Mouse (Mus musculus) kidney, postnatal 0 days (tissue): Measurements from ENCODE around the gene Iqcc. TPM values are rescaled to one million over a fixed set of nuclear protein-coding genes. Genes with fewer than 3 reads are reported as not detected.
A peak's percentile ranks its signal among the peaks of the same experiment; 100 is the strongest.

ENCODE experiments used
- ATAC-seq: fragments of 200-750 bp; cut with Nextera tagmentation; replicated peaks from 2 replicates; pipeline ENCODE4 v1.8.0; 2017; ENCODE audit warnings: low read depth, moderate number of reproducible peaks, moderate TSS enrichment, moderate library complexity; ENCODE audit not compliant: low FRiP score
- DNase-seq: peaks from one replicate; pipeline ENCODE4 v3.0.0-alpha.2; 2016; ENCODE audit warnings: low spot score
- H3K27ac ChIP-seq: fragments of 300-500 bp; sonication (generic); 2 replicates; pipeline ENCODE4 v1.5.1; 2014; ENCODE audit warnings: mild to moderate bottlenecking
- H3K27me3 ChIP-seq: fragments of 300-500 bp; sonication (generic); 2 replicates; pipeline ENCODE4 v1.6.1; 2014; ENCODE audit warnings: low read length, mixed read lengths; ENCODE audit not compliant: insufficient read depth
- H3K36me3 ChIP-seq: fragments of 300-500 bp; sonication (generic); 2 replicates; pipeline ENCODE4 v1.6.1; 2014; ENCODE audit warnings: low read length, mixed read lengths; ENCODE audit not compliant: insufficient read depth
- H3K4me1 ChIP-seq: fragments of 300-500 bp; sonication (generic); replicated peaks from 2 replicates; pipeline ENCODE4 v1.6.1; 2014; ENCODE audit warnings: antibody characterized with exemption, low read length, mixed read lengths; ENCODE audit not compliant: insufficient read depth
- H3K4me2 ChIP-seq: fragments of 300-500 bp; sonication (generic); 2 replicates; pipeline ENCODE4 v1.6.1; 2014; ENCODE audit warnings: mild to moderate bottlenecking, low read length, moderate library complexity, mixed read lengths
- H3K4me3 ChIP-seq: fragments of 300-500 bp; sonication (generic); replicated peaks from 2 replicates; pipeline ENCODE4 v1.5.1; 2014; ENCODE audit warnings: low read depth, low read length
- H3K9ac ChIP-seq: fragments of 300-500 bp; sonication (generic); 2 replicates; pipeline ENCODE4 v1.6.1; 2014; ENCODE audit warnings: low read depth, low read length
- H3K9me3 ChIP-seq: fragments of 300-500 bp; sonication (generic); replicated peaks from 2 replicates; pipeline ENCODE4 v1.6.1; 2016; ENCODE audit warnings: low read length, inconsistent platforms, mixed read lengths
- CTCF ChIP-seq: IDR thresholded peaks from 2 replicates; pipeline ENCODE4 v1.5.1; 2016; ENCODE audit warnings: antibody characterized with exemption, low read depth, mild to moderate bottlenecking, moderate library complexity
- WGBS: fragments of 180-500 bp; shearing (Covaris S2); extraction: QIAGEN DNeasy Blood & Tissue Kit; methylation state at CpG from one replicate; pipeline ENCODE4 v1.1.7; 2014; 5-methylcytosine and 5-hydroxymethylcytosine counted together
- polyA plus RNA-seq: library from polyadenylated mRNA; unstranded; fragments of >200 nt; fragmentation: Nextera tagmentation; extraction: Ambion mirVana; gene quantifications from 2 replicates; pipeline ENCODE4 v1.2.1, GENCODE M21; 2015

The Iqcc gene
- polyA plus RNA-seq, 1 experiment from 2014 or later: 31.6 TPM

- peak; percentile 71 for TF ChIP-seq CTCF
- Histone ChIP-seq H3K9ac (peak overlapping the region; percentile 35; the same call in 1 of the 2 replicates), H3K9me3 (no peaks in the 10 kb centered on the region), H3K27ac (0 out of 2 replicates have a peak overlapping the region, but pooled peaks have one; percentile 64), H3K36me3 (no peaks in the 10 kb centered on the region), H3K27me3 (no peaks in the 10 kb centered on the region), H3K4me1 (0 out of 2 replicates have a peak, but pooled peaks cover 4% of the 10 kb centered on the region), H3K4me3 (peak overlapping the region; percentile 21), H3K4me2 (peak overlapping the region; percentile 45)
- WGBS: 31% methylated on average over 21 of the region's 21 CpGs
- peak; percentile 47 for ATAC-seq
- peak; percentile 87 for DNase-seq
Measured at GRCm38 (mm10) chr4:129576863-129577491, 41.9 kb downstream of the Iqcc start.

- DNase-seq (peak; percentile 54), ATAC-seq (no peak)
- no peak for TF ChIP-seq CTCF
- Histone ChIP-seq H3K27me3 (no peaks in the 10 kb centered on the region), H3K4me2 (no peak overlapping the region), H3K4me3 (no peak overlapping the region), H3K36me3 (no peaks in the 10 kb centered on the region), H3K27ac (no peak overlapping the region), H3K4me1 (0 out of 2 replicates have a peak, but pooled peaks cover 4% of the 10 kb centered on the region), H3K9me3 (no peaks in the 10 kb centered on the region), H3K9ac (no peak overlapping the region)
- 14% methylated on average over 7 of the region's 8 CpGs for WGBS
Measured at GRCm38 (mm10) chr4:129575171-129575844, 43.6 kb downstream of the Iqcc start.

- ATAC-seq: no peak
- Histone ChIP-seq H3K27me3 (no peaks in the 10 kb centered on the region), H3K4me1 (0 out of 2 replicates have a peak, but pooled peaks cover 4% of the 10 kb centered on the region), H3K36me3 (no peaks in the 10 kb centered on the region), H3K9ac (no peak within 1 kb of the TSS), H3K9me3 (no peaks in the 10 kb centered on the region), H3K27ac (peak within 1 kb of the TSS; percentile 54), H3K4me3 (no peak within 1 kb of the TSS), H3K4me2 (no peak within 1 kb of the TSS)
- 87% methylated on average over 8 of the region's 8 CpGs for WGBS
- no peak for TF ChIP-seq CTCF
- DNase-seq: no peak
Measured at GRCm38 (mm10) chr4:129573430-129573829, 45.5 kb downstream of the Iqcc start, which contains the start of gene Lck. Gene Lck, minus strand, starts transcription at chr4:129573641.

- H3K4me1 ChIP-seq: 0 out of 2 replicates have a peak, but pooled peaks cover 4% of the 10 kb centered on the region
- no peak overlapping the region for H3K9ac ChIP-seq
- no peak for TF ChIP-seq CTCF
- no peaks in the 10 kb centered on the region for H3K36me3 ChIP-seq
- no peaks in the 10 kb centered on the region for H3K9me3 ChIP-seq
- DNase-seq (no peak), ATAC-seq (no peak)
- peak overlapping the region; percentile 54; the same call in 1 of the 2 replicates for H3K27ac ChIP-seq
- no peaks in the 10 kb centered on the region for H3K27me3 ChIP-seq
- H3K4me2 ChIP-seq: no peak overlapping the region
- no peak overlapping the region for H3K4me3 ChIP-seq
- 89% methylated on average over 4 of the region's 4 CpGs for WGBS
Measured at GRCm38 (mm10) chr4:129573093-129573370, 45.9 kb downstream of the Iqcc start.

GRCm38 (mm10) chr4:129572236-129573092, 46.4 kb downstream of the Iqcc start:
- DNase-seq (peak; percentile 25), ATAC-seq (no peak)
- H3K9me3 ChIP-seq: no peaks in the 10 kb centered on the region
- no peaks in the 10 kb centered on the region for H3K36me3 ChIP-seq
- H3K27me3 ChIP-seq: no peaks in the 10 kb centered on the region
- 0 out of 2 replicates have a peak, but pooled peaks cover 4% of the 10 kb centered on the region for H3K4me1 ChIP-seq
- no peak for TF ChIP-seq CTCF
- WGBS: 72% methylated on average over 13 of the region's 13 CpGs
- no peak overlapping the region for H3K4me3 ChIP-seq
- no peak overlapping the region for H3K9ac ChIP-seq
- no peak overlapping the region for H3K4me2 ChIP-seq
- H3K27ac ChIP-seq: peak overlapping the region; percentile 54

GRCm38 (mm10) chr4:129571551-129572084, 47.3 kb downstream of the Iqcc start:
- TF ChIP-seq CTCF: no peak
- 0 out of 2 replicates have a peak, but pooled peaks cover 4% of the 10 kb centered on the region for H3K4me1 ChIP-seq
- 78% methylated on average over 8 of the region's 8 CpGs for WGBS
- H3K4me3 ChIP-seq: no peak overlapping the region
- H3K4me2 ChIP-seq: no peak overlapping the region
- peak overlapping the region; percentile 54; the same call in 1 of the 2 replicates for H3K27ac ChIP-seq
- H3K9ac ChIP-seq: no peak overlapping the region
- no peaks in the 10 kb centered on the region for H3K9me3 ChIP-seq
- no peaks in the 10 kb centered on the region for H3K36me3 ChIP-seq
- ATAC-seq: no peak
- DNase-seq: no peak
- no peaks in the 10 kb centered on the region for H3K27me3 ChIP-seq
